Mouse (Mus musculus): Measurements from ENCODE around the gene Slc12a4. TPM values are rescaled to one million over a fixed set of nuclear protein-coding genes. Genes with fewer than 3 reads are reported as not detected.
"Not testable (repeated sequence)": the region's sequence is repeated elsewhere in the genome, so short reads cannot be mapped to it uniquely, and the experiment has no call there.

Slc12a4 gene
- 10.3 and 13.0 TPM in 2 replicates for polyA plus RNA-seq (2014; fragmentation: Nextera tagmentation; extraction: Ambion mirVana)

DNA sequence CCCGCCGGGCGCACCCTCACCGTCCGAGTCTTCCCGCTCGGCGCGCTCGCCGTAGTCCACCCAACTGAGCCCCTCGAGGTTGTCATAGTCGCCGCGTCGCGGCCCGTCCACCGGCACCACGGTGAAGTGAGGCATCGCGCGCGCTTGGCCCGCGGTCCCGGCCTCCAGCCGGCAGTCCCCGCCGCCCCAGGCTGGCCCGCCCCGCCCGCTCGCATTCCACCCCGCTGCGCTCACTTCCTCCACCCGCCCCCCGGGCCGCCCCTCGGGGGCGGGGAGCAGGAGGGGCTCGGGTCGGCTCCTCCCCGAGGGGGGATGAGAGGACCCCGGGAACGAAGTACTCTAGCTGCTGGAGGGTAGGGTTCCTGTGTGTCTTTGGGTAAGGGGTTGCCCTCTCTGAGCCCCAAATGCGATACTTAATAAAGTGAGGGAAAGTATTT, at the start of gene Slc12a4:
TSS of gene Slc12a4 (minus strand) at position 193 of the 437 bp plus-strand sequence.
- Histone ChIP-seq H3K4me3 (ENCODE audit: low read depth, low read length) (peak within 1 kb of the TSS; percentile 53), H3K4me2 (ENCODE audit: low read depth) (peak within 1 kb of the TSS; percentile 60), H3K4me1 (ENCODE audit: control insufficient read depth, insufficient read depth, low read length) (peaks cover 7% of the 10 kb centered on the region; the same call in 1 of the 2 replicates), H3K9me3 (ENCODE audit: control insufficient read depth, low read length) (no peaks in the 10 kb centered on the region), H3K9ac (ENCODE audit: low read length) (peak within 1 kb of the TSS; percentile 60), H3K27ac (ENCODE audit: low read depth, low read length) (no peak within 1 kb of the TSS), H3K36me3 (ENCODE audit: control insufficient read depth, insufficient read depth, low read length) (no peaks in the 10 kb centered on the region), H3K27me3 (ENCODE audit: control insufficient read depth, insufficient read depth, low read length) (peaks cover 12% of the 10 kb centered on the region)
- ATAC-seq (ENCODE audit: insufficient read depth, low FRiP score, low TSS enrichment) (peak; percentile 67), DNase-seq (ENCODE audit: low spot score) (peak; percentile 83)
- 0% methylated on average over 43 of the region's 47 CpGs for WGBS

DNA sequence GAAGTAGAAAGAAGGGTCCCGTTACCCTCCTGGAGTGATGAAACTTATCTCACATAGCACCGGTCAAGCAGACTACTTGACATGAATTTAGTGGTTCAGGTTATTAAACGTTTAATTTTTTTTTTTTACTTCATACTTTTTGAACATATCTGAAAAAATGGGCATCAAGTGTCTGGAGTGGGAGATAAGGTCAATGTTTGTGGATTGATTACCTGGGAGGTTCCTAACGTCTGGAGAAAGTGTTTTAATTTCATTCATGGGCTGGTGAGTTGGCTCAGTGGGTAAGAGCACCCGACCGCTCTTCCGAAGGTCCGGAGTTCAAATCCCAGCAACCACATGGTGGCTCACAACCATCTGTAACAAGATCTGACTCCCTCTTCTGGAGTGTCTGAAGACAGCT, 46.3 kb upstream of the Slc12a4 start:
- not testable (repeated sequence) for H3K36me3 ChIP-seq (ENCODE audit: control insufficient read depth, insufficient read depth, low read length); H3K27ac ChIP-seq (ENCODE audit: low read depth, low read length); H3K4me3 ChIP-seq (ENCODE audit: low read depth, low read length); H3K9me3 ChIP-seq (ENCODE audit: control insufficient read depth, low read length); H3K27me3 ChIP-seq (ENCODE audit: control insufficient read depth, insufficient read depth, low read length); ATAC-seq (ENCODE audit: insufficient read depth, low FRiP score, low TSS enrichment); H3K4me1 ChIP-seq (ENCODE audit: control insufficient read depth, insufficient read depth, low read length); H3K9ac ChIP-seq (ENCODE audit: low read length); DNase-seq (ENCODE audit: low spot score)
- WGBS: 86% methylated on average over 8 of the region's 8 CpGs
- H3K4me2 ChIP-seq (ENCODE audit: low read depth): peak overlapping the region; percentile 99

DNA sequence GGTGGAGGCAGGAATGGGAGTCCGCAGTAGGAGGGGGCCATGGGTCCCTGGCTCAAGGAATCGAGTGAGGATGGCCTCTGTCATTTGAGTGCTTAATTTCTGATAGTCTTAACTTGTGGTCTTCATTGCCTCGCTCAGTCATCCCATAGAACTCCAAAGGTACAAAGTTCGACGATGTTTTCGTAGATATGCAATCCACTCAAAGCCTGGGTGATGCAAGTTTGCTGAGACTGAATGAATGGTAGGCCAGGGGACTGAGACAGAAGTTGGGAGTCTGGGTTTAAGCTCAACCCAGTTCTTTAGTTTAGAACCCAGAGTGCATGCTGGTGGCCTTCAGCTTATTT, 45.7 kb upstream of the Slc12a4 start, which contains the start of gene Ddx28:
TSS of gene Ddx28 (minus strand) at position 240 of the 344 bp plus-strand sequence.
- no peaks in the 10 kb centered on the region for H3K9me3 ChIP-seq (ENCODE audit: control insufficient read depth, low read length)
- peaks cover 6% of the 10 kb centered on the region; the same call in 1 of the 2 replicates for H3K4me1 ChIP-seq (ENCODE audit: control insufficient read depth, insufficient read depth, low read length)
- H3K27ac ChIP-seq (ENCODE audit: low read depth, low read length): 0 out of 2 replicates have a peak within 1 kb of the TSS, but pooled peaks have one; percentile 34
- H3K4me3 ChIP-seq (ENCODE audit: low read depth, low read length): peak within 1 kb of the TSS; percentile 92
- H3K36me3 ChIP-seq (ENCODE audit: control insufficient read depth, insufficient read depth, low read length): no peaks in the 10 kb centered on the region
- no peak for ATAC-seq (ENCODE audit: insufficient read depth, low FRiP score, low TSS enrichment)
- WGBS: 1% methylated on average over 6 of the region's 6 CpGs
- peak within 1 kb of the TSS; percentile 99 for H3K4me2 ChIP-seq (ENCODE audit: low read depth)
- DNase-seq (ENCODE audit: low spot score): no peak
- peak within 1 kb of the TSS; percentile 90 for H3K9ac ChIP-seq (ENCODE audit: low read length)
- H3K27me3 ChIP-seq (ENCODE audit: control insufficient read depth, insufficient read depth, low read length): no peaks in the 10 kb centered on the region

DNA sequence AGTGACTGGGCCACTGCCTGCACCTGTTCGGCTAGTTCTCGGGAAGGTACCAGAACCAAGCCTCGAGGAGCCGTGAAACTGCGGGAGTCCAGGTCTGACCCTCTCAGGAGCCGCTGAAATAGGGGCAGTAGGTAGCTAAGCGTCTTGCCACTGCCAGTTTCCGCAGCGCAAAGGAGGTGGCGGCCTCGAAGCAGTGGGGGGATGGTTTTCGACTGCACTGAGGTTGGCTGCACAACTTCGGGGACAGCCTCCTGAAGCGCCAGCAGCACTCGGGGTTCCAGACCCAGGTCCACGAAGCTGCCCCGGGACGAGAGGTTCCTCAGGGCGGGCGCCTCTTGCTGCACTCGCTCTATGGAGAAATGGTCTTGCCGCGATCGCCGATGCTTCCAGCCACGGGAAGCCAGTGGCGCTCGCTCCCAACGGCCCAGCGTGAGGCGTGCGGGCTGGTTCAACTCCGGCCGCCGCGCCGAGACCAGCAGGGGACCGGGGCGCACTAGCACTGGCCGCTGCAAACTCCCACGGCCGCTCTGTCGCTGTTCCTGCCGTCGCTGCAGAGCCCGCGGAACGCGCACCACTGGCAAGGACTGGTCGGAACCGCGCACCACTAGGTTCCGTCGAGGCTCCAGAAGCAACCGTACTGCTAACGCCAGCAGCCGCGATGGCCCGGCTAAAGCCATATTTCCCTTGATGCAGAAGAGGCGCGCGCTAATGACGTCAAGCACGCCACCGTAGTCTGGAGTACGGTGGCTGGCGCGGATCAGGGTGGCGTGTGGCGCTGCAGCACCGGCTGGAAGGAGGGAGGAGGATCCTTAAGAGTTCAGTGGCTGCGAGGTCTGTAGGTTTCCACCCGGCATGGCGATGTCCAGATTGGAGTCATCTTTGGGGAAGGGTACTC, 45.1 kb upstream of the Slc12a4 start:
- DNase-seq (ENCODE audit: low spot score) (peak; percentile 95), ATAC-seq (ENCODE audit: insufficient read depth, low FRiP score, low TSS enrichment) (peak; percentile 97)
- Histone ChIP-seq H3K27me3 (ENCODE audit: control insufficient read depth, insufficient read depth, low read length) (no peaks in the 10 kb centered on the region), H3K36me3 (ENCODE audit: control insufficient read depth, insufficient read depth, low read length) (no peaks in the 10 kb centered on the region), H3K9me3 (ENCODE audit: control insufficient read depth, low read length) (no peaks in the 10 kb centered on the region), H3K9ac (ENCODE audit: low read length) (peak overlapping the region; percentile 90), H3K4me1 (ENCODE audit: control insufficient read depth, insufficient read depth, low read length) (peaks cover 6% of the 10 kb centered on the region; the same call in 1 of the 2 replicates), H3K4me3 (ENCODE audit: low read depth, low read length) (peak overlapping the region; percentile 92), H3K27ac (ENCODE audit: low read depth, low read length) (0 out of 2 replicates have a peak overlapping the region, but pooled peaks have one; percentile 34), H3K4me2 (ENCODE audit: low read depth) (peak overlapping the region; percentile 99)
- WGBS: 2% methylated on average over 74 of the region's 74 CpGs

- not testable (repeated sequence) for H3K4me3 ChIP-seq (ENCODE audit: low read depth, low read length); H3K4me1 ChIP-seq (ENCODE audit: control insufficient read depth, insufficient read depth, low read length); H3K36me3 ChIP-seq (ENCODE audit: control insufficient read depth, insufficient read depth, low read length); DNase-seq (ENCODE audit: low spot score); H3K9ac ChIP-seq (ENCODE audit: low read length); H3K27ac ChIP-seq (ENCODE audit: low read depth, low read length); H3K4me2 ChIP-seq (ENCODE audit: low read depth); ATAC-seq (ENCODE audit: insufficient read depth, low FRiP score, low TSS enrichment); H3K27me3 ChIP-seq (ENCODE audit: control insufficient read depth, insufficient read depth, low read length); H3K9me3 ChIP-seq (ENCODE audit: control insufficient read depth, low read length)
- 58% methylated on average over 3 of the region's 3 CpGs for WGBS
These were observed 42.0 kb upstream of the Slc12a4 start for GRCm38 (mm10) chr8:106007891-106008290.

GRCm38 (mm10) chr8:106007135-106007534, 41.2 kb upstream of the Slc12a4 start:
- Histone ChIP-seq H3K9ac (ENCODE audit: low read length) (no peak overlapping the region), H3K27ac (ENCODE audit: low read depth, low read length) (no peak overlapping the region), H3K4me2 (ENCODE audit: low read depth) (no peak overlapping the region), H3K4me3 (ENCODE audit: low read depth, low read length) (no peak overlapping the region), H3K4me1 (ENCODE audit: control insufficient read depth, insufficient read depth, low read length) (peaks cover 6% of the 10 kb centered on the region; the same call in 1 of the 2 replicates), H3K36me3 (ENCODE audit: control insufficient read depth, insufficient read depth, low read length) (no peaks in the 10 kb centered on the region), H3K9me3 (ENCODE audit: control insufficient read depth, low read length) (no peaks in the 10 kb centered on the region), H3K27me3 (ENCODE audit: control insufficient read depth, insufficient read depth, low read length) (no peaks in the 10 kb centered on the region)
- ATAC-seq (ENCODE audit: insufficient read depth, low FRiP score, low TSS enrichment) (no peak), DNase-seq (ENCODE audit: low spot score) (no peak)
- WGBS: 81% methylated on average over 3 of the region's 3 CpGs

DNA sequence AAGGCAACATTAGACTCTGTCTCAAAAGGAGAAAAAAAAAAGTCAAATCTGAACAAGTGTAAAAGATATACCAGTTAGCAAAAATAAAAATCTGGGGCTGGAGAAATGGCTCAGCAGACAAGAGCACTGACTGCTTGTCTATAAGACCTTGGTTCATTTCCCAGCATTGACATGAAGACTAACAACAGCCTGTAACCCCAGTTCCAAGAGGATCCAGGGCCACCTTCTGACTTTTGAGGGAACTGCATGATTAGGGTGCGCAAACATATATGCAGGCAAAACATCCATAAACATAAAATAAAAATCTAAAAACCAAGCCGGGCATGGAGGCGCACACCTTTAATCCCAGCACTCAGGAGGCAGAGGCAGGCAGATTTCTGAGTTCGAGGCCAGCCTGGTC, 40.5 kb upstream of the Slc12a4 start:
- 81% methylated on average over 4 of the region's 4 CpGs for WGBS
- Histone ChIP-seq H3K9ac (ENCODE audit: low read length) (no peak overlapping the region), H3K4me1 (ENCODE audit: control insufficient read depth, insufficient read depth, low read length) (peaks cover 6% of the 10 kb centered on the region; the same call in 1 of the 2 replicates), H3K9me3 (ENCODE audit: control insufficient read depth, low read length) (no peaks in the 10 kb centered on the region), H3K4me3 (ENCODE audit: low read depth, low read length) (no peak overlapping the region), H3K4me2 (ENCODE audit: low read depth) (no peak overlapping the region), H3K36me3 (ENCODE audit: control insufficient read depth, insufficient read depth, low read length) (no peaks in the 10 kb centered on the region), H3K27me3 (ENCODE audit: control insufficient read depth, insufficient read depth, low read length) (no peaks in the 10 kb centered on the region), H3K27ac (ENCODE audit: low read depth, low read length) (no peak overlapping the region)
- no peak for ATAC-seq (ENCODE audit: insufficient read depth, low FRiP score, low TSS enrichment)
- DNase-seq (ENCODE audit: low spot score): no peak

GRCm38 (mm10) chr8:106005875-106006274, 40.0 kb upstream of the Slc12a4 start, which contains the start of gene Dpep2nb:
TSS of gene Dpep2nb (minus strand) at chr8:106005975.
- DNase-seq (ENCODE audit: low spot score): no peak
- H3K4me1 ChIP-seq (ENCODE audit: control insufficient read depth, insufficient read depth, low read length): peaks cover 6% of the 10 kb centered on the region; the same call in 1 of the 2 replicates
- H3K9me3 ChIP-seq (ENCODE audit: control insufficient read depth, low read length): no peaks in the 10 kb centered on the region
- no peaks in the 10 kb centered on the region for H3K36me3 ChIP-seq (ENCODE audit: control insufficient read depth, insufficient read depth, low read length)
- no peaks in the 10 kb centered on the region for H3K27me3 ChIP-seq (ENCODE audit: control insufficient read depth, insufficient read depth, low read length)
- H3K9ac ChIP-seq (ENCODE audit: low read length): no peak within 1 kb of the TSS
- WGBS: 84% methylated on average over 4 of the region's 4 CpGs
- no peak for ATAC-seq (ENCODE audit: insufficient read depth, low FRiP score, low TSS enrichment)
- no peak within 1 kb of the TSS for H3K4me3 ChIP-seq (ENCODE audit: low read depth, low read length)
- no peak within 1 kb of the TSS for H3K4me2 ChIP-seq (ENCODE audit: low read depth)
- no peak within 1 kb of the TSS for H3K27ac ChIP-seq (ENCODE audit: low read depth, low read length)

All from neural tube, embryonic 11.5 days (tissue).